Mouse (Mus musculus) ovary, adult 10 weeks (tissue): ENCODE data around the gene 2810408A11Rik. TPM values are rescaled to one million over a fixed set of nuclear protein-coding genes. Genes with fewer than 3 reads are reported as not detected.

Experiments used
- polyA plus RNA-seq: library from polyadenylated mRNA; stranded (reverse); fragments of 350-450 nt; fragmentation: Illumina TruSeq; extraction: RNeasy Lipid Tissue Mini Kit (QIAGEN cat#74804); gene quantifications from one replicate; pipeline ENCODE4 v1.2.3, GENCODE M21; 2014

Gene 2810408A11Rik
- 2.4 TPM for polyA plus RNA-seq

GRCm38 (mm10) chr11:69900471-69901405 is at the start of gene 2810408A11Rik, which contains the start of gene Neurl4:
Gene 2810408A11Rik (minus strand): TSS chr11:69900987.
Gene Neurl4 (plus strand): TSS chr11:69901072.

GRCm38 (mm10) chr11:69948066-69948762 is 47.4 kb upstream of the 2810408A11Rik start, which contains the start of gene Slc2a4:
Gene Slc2a4 (minus strand): TSS chr11:69948188.

GRCm38 (mm10) chr11:69935137-69935879 is 34.5 kb upstream of the 2810408A11Rik start, which contains the start of gene Ybx2:
Gene Ybx2 (plus strand): TSS chr11:69935796.

GRCm38 (mm10) chr11:69921114-69922011 is 20.6 kb upstream of the 2810408A11Rik start, which contains the start of gene Eif5a:
Gene Eif5a (minus strand): TSS chr11:69921958.

GRCm38 (mm10) chr11:69913554-69914371 is 13.0 kb upstream of the 2810408A11Rik start, which contains the start of gene Gps2:
Gene Gps2 (plus strand): TSS chr11:69913888.

GRCm38 (mm10) chr11:69895291-69895690 is 5.5 kb downstream of the 2810408A11Rik start, which contains the start of gene Acap1:
Gene Acap1 (minus strand): TSS chr11:69895539.

GRCm38 (mm10) chr11:69880853-69881603 is 19.8 kb downstream of the 2810408A11Rik start, which contains the start of gene Kctd11:
Gene Kctd11 (minus strand): TSS chr11:69881406.

GRCm38 (mm10) chr11:69877878-69878277 is 22.9 kb downstream of the 2810408A11Rik start, which contains the start of gene Tmem95:
Gene Tmem95 (minus strand): TSS chr11:69878018.

GRCm38 (mm10) chr11:69858113-69858998 is 42.4 kb downstream of the 2810408A11Rik start, which contains the start of gene Tnk1:
Gene Tnk1 (minus strand): TSS chr11:69858730.

Other genes starting within 250 kb of the 2810408A11Rik start
- gene Sox15, start 245.7 kb downstream of the 2810408A11Rik start, polyA plus RNA-seq: not detected
- 13.0 TPM for gene Mpdu1, start 238.3 kb downstream of the 2810408A11Rik start, polyA plus RNA-seq
- 9.4 TPM for gene Cd68, start 234.8 kb downstream of the 2810408A11Rik start, polyA plus RNA-seq
- gene Eif4a1, start 228.6 kb downstream of the 2810408A11Rik start, polyA plus RNA-seq: 723 TPM
- 55.2 TPM for gene Senp3, start 218.9 kb downstream of the 2810408A11Rik start, polyA plus RNA-seq
- gene Tnfsf13, start 215.2 kb downstream of the 2810408A11Rik start, polyA plus RNA-seq: 10.7 TPM
- gene Tnfsf12, start 205.1 kb downstream of the 2810408A11Rik start, polyA plus RNA-seq: 4.0 TPM
- gene Tnfsfm13, start 204.9 kb downstream of the 2810408A11Rik start, polyA plus RNA-seq: 2.3 TPM
- 38.0 TPM for gene Polr2a, start 142.3 kb downstream of the 2810408A11Rik start, polyA plus RNA-seq
- 0.48 TPM for gene Slc35g3, start 139.0 kb downstream of the 2810408A11Rik start, polyA plus RNA-seq
- 26.4 TPM for gene Zbtb4, start 135.1 kb downstream of the 2810408A11Rik start, polyA plus RNA-seq
- gene Chrnb1, start 105.0 kb downstream of the 2810408A11Rik start, polyA plus RNA-seq: 3.4 TPM
- gene Fgf11, start 99.1 kb downstream of the 2810408A11Rik start, polyA plus RNA-seq: 7.0 TPM
- gene Tmem102, start 95.4 kb downstream of the 2810408A11Rik start, polyA plus RNA-seq: 1.2 TPM
- gene Gm39566, start 85.7 kb downstream of the 2810408A11Rik start, polyA plus RNA-seq: not detected
- not detected for gene Spem2, start 82.5 kb downstream of the 2810408A11Rik start, polyA plus RNA-seq
- not detected for gene Spem1, start 78.8 kb downstream of the 2810408A11Rik start, polyA plus RNA-seq
- 1.4 TPM for gene Nlgn2, start 63.2 kb downstream of the 2810408A11Rik start, polyA plus RNA-seq
- 16.6 TPM for gene Tmem256, start 62.5 kb downstream of the 2810408A11Rik start, polyA plus RNA-seq
- 1.2 TPM for gene Plscr3, start 54.6 kb downstream of the 2810408A11Rik start, polyA plus RNA-seq
- gene Tnk1, start 42.3 kb downstream of the 2810408A11Rik start, polyA plus RNA-seq: 0.26 TPM
- not detected for gene Tmem95, start 23.0 kb downstream of the 2810408A11Rik start, polyA plus RNA-seq
- gene Kctd11, start 19.6 kb downstream of the 2810408A11Rik start, polyA plus RNA-seq: 2.4 TPM
- gene Acap1, start 5.4 kb downstream of the 2810408A11Rik start, polyA plus RNA-seq: not detected
- 4.1 TPM for gene Neurl4, start 85 bp upstream of the 2810408A11Rik start, polyA plus RNA-seq
- 21.7 TPM for gene Gps2, start 12.9 kb upstream of the 2810408A11Rik start, polyA plus RNA-seq
- 199 TPM for gene Eif5a, start 21.0 kb upstream of the 2810408A11Rik start, polyA plus RNA-seq
- 6.4 TPM for gene Ybx2, start 34.8 kb upstream of the 2810408A11Rik start, polyA plus RNA-seq
- 0.63 TPM for gene Slc2a4, start 47.2 kb upstream of the 2810408A11Rik start, polyA plus RNA-seq
- gene Cldn7, start 63.8 kb upstream of the 2810408A11Rik start, polyA plus RNA-seq: 2.6 TPM
- 63.2 TPM for gene Ctdnep1, start 80.2 kb upstream of the 2810408A11Rik start, polyA plus RNA-seq
- gene Elp5, start 81.5 kb upstream of the 2810408A11Rik start, polyA plus RNA-seq: 5.8 TPM
- 449 TPM for gene Gabarap, start 90.2 kb upstream of the 2810408A11Rik start, polyA plus RNA-seq
- 24.2 TPM for gene Phf23, start 94.8 kb upstream of the 2810408A11Rik start, polyA plus RNA-seq
- 1.8 TPM for gene Dvl2, start 99.6 kb upstream of the 2810408A11Rik start, polyA plus RNA-seq
- 5.8 TPM for gene Acadvl, start 114.4 kb upstream of the 2810408A11Rik start, polyA plus RNA-seq
- 1.7 TPM for gene Dlg4, start 116.0 kb upstream of the 2810408A11Rik start, polyA plus RNA-seq
- gene Asgr1, start 153.1 kb upstream of the 2810408A11Rik start, polyA plus RNA-seq: not detected
- gene Asgr2, start 191.7 kb upstream of the 2810408A11Rik start, polyA plus RNA-seq: 0.80 TPM
- gene Mgl2, start 229.3 kb upstream of the 2810408A11Rik start, polyA plus RNA-seq: 21.9 TPM